Comparison of ENCODE assay signal across 9 mouse cellular contexts in the genomic region with DNA sequence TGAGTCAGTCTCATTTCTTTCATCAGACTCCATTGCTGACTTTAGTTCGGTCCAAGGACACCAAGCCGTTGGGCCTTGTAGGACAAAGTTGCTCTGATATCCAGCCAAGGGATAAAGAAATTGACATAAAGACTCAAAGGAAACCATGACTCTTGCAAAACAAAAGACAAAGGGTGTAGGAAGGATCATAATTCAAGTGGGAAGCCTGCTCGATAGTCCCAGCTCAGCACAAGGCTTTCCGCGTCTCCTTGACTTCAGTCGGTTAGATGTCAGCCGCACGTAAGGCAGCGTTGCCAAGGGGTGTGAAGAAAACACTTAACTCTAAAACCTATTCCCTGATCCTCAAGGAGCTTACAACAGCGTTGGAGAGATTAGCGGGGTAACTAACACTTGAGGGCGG. TPM values are rescaled to one million over a fixed set of nuclear protein-coding genes. Genes with fewer than 3 reads are reported as not detected.
DNase-seq lines count a peak whose midpoint lies in the region; ATAC-seq and TF ChIP-seq lines count a peak whose summit lies in the region.
"Had no signal": no experiment of that assay in that cellular context is flagged by ENCODE, and none has a peak within 500 bp of the region (broad histone marks: within the 10 kb centered on the region; RNA-seq: fewer than 3 reads in every experiment).

No protein-coding gene starts in this region.

- TF ChIP-seq POLR2A in ES-Bruce4 (IDR thresholded peaks at IDR 0.05; ENCODE audit: insufficient read depth, low read length) = no peak

- no peaks in the 10 kb centered on the region for H3K9me3 ChIP-seq in heart, embryonic 11.5 days (replicated peaks; ENCODE audit: control insufficient read depth, low read length)
- H3K9me3 ChIP-seq in ES-Bruce4 (replicated peaks; ENCODE audit: control insufficient read depth, insufficient read depth, low read length, poor library complexity, severe bottlenecking) = no peaks in the 10 kb centered on the region
- H3K9me3 ChIP-seq in forebrain, postnatal 0 days (ENCODE audit: low read length) = no peaks in the 10 kb centered on the region
- no peaks in the 10 kb centered on the region for H3K9me3 ChIP-seq in liver, postnatal 0 days (ENCODE audit: low read length)

- peak overlapping the region; percentile 96; the same call in 1 of the 2 replicates for H3K9ac ChIP-seq in heart, embryonic 11.5 days (ENCODE audit: low read depth, low read length)
- H3K9ac ChIP-seq in ES-Bruce4 (ENCODE audit: low read depth, poor library complexity, severe bottlenecking) = peak overlapping the region; percentile 85; the same call in 1 of the 2 replicates
- H3K9ac ChIP-seq in forebrain, postnatal 0 days = peak overlapping the region; percentile 92
- peak overlapping the region; percentile 87; the same call in 1 of the 2 replicates for H3K9ac ChIP-seq in liver, postnatal 0 days (replicated peaks)

- WGBS in heart, embryonic 11.5 days (ENCODE audit: insufficient replicate concordance) = 73% methylated on average over 12 of the region's 12 CpGs
- 50% methylated on average over 12 of the region's 12 CpGs for WGBS in forebrain, postnatal 0 days
- WGBS in liver, postnatal 0 days (ENCODE audit: insufficient replicate concordance) = 80% methylated on average over 12 of the region's 12 CpGs

- DNase-seq in heart, adult 9 months (ENCODE audit: low spot score in 2 of 2) = no peak
- no peak for DNase-seq in forebrain, postnatal 0 days
- DNase-seq in liver, postnatal 0 days = no peak
- no peak for DNase-seq in layer of hippocampus, adult 8-10 months (ENCODE audit: low spot score in 2 of 2)
- no peak for DNase-seq in thymus, postnatal 4 days
- no peak for DNase-seq in layer of hippocampus, postnatal 14 days (ENCODE audit: low spot score in 2 of 2)

- no peaks in the 10 kb centered on the region for H3K36me3 ChIP-seq in heart, embryonic 11.5 days (ENCODE audit: control insufficient read depth, insufficient read depth, low read length)
- H3K36me3 ChIP-seq in ES-Bruce4 (ENCODE audit: control insufficient read depth, insufficient read depth, low read length, poor library complexity, severe bottlenecking) = no peaks in the 10 kb centered on the region
- H3K36me3 ChIP-seq in forebrain, postnatal 0 days (ENCODE audit: insufficient read depth) = no peaks in the 10 kb centered on the region
- no peaks in the 10 kb centered on the region for H3K36me3 ChIP-seq in liver, postnatal 0 days (replicated peaks; ENCODE audit: insufficient read depth, low read length)

- H3K27me3 ChIP-seq in heart, embryonic 11.5 days (ENCODE audit: control insufficient read depth, insufficient read depth, low read length) = no peaks in the 10 kb centered on the region
- H3K27me3 ChIP-seq in ES-Bruce4 (ENCODE audit: control insufficient read depth, insufficient read depth, low read length, poor library complexity, severe bottlenecking) = peaks cover 9% of the 10 kb centered on the region
- H3K27me3 ChIP-seq in forebrain, postnatal 0 days (ENCODE audit: insufficient read depth, low read length) = no peaks in the 10 kb centered on the region
- no peaks in the 10 kb centered on the region for H3K27me3 ChIP-seq in liver, postnatal 0 days (ENCODE audit: insufficient read depth, low read length)

- no peak for ATAC-seq in heart, embryonic 11.5 days (replicated peaks; ENCODE audit: insufficient number of reproducible peaks, low FRiP score, low TSS enrichment)
- ATAC-seq in forebrain, postnatal 0 days = no peak; the same call in 1 of the 2 replicates
- ATAC-seq in liver, postnatal 0 days = no peak

- peak overlapping the region; percentile 75; the same call in 1 of the 2 replicates for H3K4me3 ChIP-seq in heart, embryonic 11.5 days (ENCODE audit: low read depth, low read length)
- peak overlapping the region; percentile 20; the same call in 1 of the 2 replicates for H3K4me3 ChIP-seq in ES-Bruce4 (ENCODE audit: low read depth, low read length)
- H3K4me3 ChIP-seq in forebrain, postnatal 0 days (ENCODE audit: low read depth, low read length) = peak overlapping the region; percentile 82
- H3K4me3 ChIP-seq in liver, postnatal 0 days (ENCODE audit: low read depth, low read length) = peak overlapping the region; percentile 86

- no peaks in the 10 kb centered on the region for H3K4me1 ChIP-seq in heart, embryonic 11.5 days (ENCODE audit: control insufficient read depth, insufficient read depth, low read length)
- H3K4me1 ChIP-seq in ES-Bruce4 (ENCODE audit: control insufficient read depth, insufficient read depth, low read length) = no peaks in the 10 kb centered on the region
- H3K4me1 ChIP-seq in forebrain, postnatal 0 days (ENCODE audit: insufficient read depth) = no peaks in the 10 kb centered on the region
- peaks cover 7% of the 10 kb centered on the region for H3K4me1 ChIP-seq in liver, postnatal 0 days (ENCODE audit: insufficient read depth)

- TF ChIP-seq CTCF in ES-Bruce4 (IDR thresholded peaks at IDR 0.05; ENCODE audit: low read depth, low read length) = no peak
- no peak for TF ChIP-seq CTCF in forebrain, postnatal 0 days (IDR thresholded peaks at IDR 0.05; ENCODE audit: low read depth)
- TF ChIP-seq CTCF in liver, postnatal 0 days (IDR thresholded peaks at IDR 0.05; ENCODE audit: low read depth) = no peak

- H3K27ac ChIP-seq in heart, embryonic 11.5 days (ENCODE audit: low read depth, low read length) = no peak overlapping the region
- no peak overlapping the region for H3K27ac ChIP-seq in ES-Bruce4 (ENCODE audit: insufficient read depth, low read length)
- H3K27ac ChIP-seq in forebrain, postnatal 0 days (ENCODE audit: low read depth, low read length) = 0 out of 2 replicates have a peak overlapping the region, but pooled peaks have one; percentile 81
- H3K27ac ChIP-seq in liver, postnatal 0 days (ENCODE audit: low read depth) = no peak overlapping the region

- peak overlapping the region; percentile 73 for H3K4me2 ChIP-seq in heart, embryonic 11.5 days
- H3K4me2 ChIP-seq in forebrain, postnatal 0 days (ENCODE audit: low read depth) = peak overlapping the region; percentile 94
- peak overlapping the region; percentile 95 for H3K4me2 ChIP-seq in liver, postnatal 0 days (ENCODE audit: low read depth, low read length)

- no peak for TF ChIP-seq EP300 in ES-Bruce4 (IDR thresholded peaks at IDR 0.05; ENCODE audit: insufficient read depth, low read depth, low read length)
- TF ChIP-seq EP300 in liver, postnatal 0 days (IDR thresholded peaks at IDR 0.05; ENCODE audit: low read depth) = no peak

RNA-seq across cellular contexts. Expression of a gene that starts 0.5 kb away (rescaled TPM):
- 7.0 TPM in 2 replicates for polyA plus RNA-seq in heart, embryonic 11.5 days (2014; fragmentation: Nextera tagmentation; extraction: Ambion mirVana)
- polyA plus RNA-seq in ES-Bruce4 (2011; ENCODE audit: insufficient read depth, insufficient read length, low read depth, missing spikeins) = 2.0 and 2.1 TPM in 2 replicates
- 9.2 and 11.0 TPM in 2 replicates for total RNA-seq in forebrain, postnatal 0 days (2014; rRNA removed)
- polyA plus RNA-seq in forebrain, postnatal 0 days (2015; fragmentation: Nextera tagmentation; extraction: Ambion mirVana) = 3.7 and 4.6 TPM in 2 replicates
- 2.0 and 2.6 TPM in 2 replicates for polyA plus RNA-seq in liver, postnatal 0 days (2015; fragmentation: Nextera tagmentation; extraction: Ambion mirVana)
- 1 to 10 TPM; 6.8 to 8.0 (median 7.5) TPM for total RNA-seq in layer of hippocampus, adult 8-10 months (2022)
- total RNA-seq in layer of hippocampus, postnatal 14 days (2021) = 1 to 10 TPM; 5.9 to 6.2 TPM
- total RNA-seq: MEL had no signal

Comparison
In these comparisons a context has a peak if more than half of its experiments do, and no peak if none do; other contexts are left out.
1. H3K4me3 ChIP-seq: peak in every context shown above with its lines; median percentile 86 in liver, postnatal 0 days; 82 in forebrain, postnatal 0 days; 75 in heart, embryonic 11.5 days; 20 in ES-Bruce4.